Mouse (Mus musculus): ENCODE measurements around the gene H2-M10.6.

DNA sequence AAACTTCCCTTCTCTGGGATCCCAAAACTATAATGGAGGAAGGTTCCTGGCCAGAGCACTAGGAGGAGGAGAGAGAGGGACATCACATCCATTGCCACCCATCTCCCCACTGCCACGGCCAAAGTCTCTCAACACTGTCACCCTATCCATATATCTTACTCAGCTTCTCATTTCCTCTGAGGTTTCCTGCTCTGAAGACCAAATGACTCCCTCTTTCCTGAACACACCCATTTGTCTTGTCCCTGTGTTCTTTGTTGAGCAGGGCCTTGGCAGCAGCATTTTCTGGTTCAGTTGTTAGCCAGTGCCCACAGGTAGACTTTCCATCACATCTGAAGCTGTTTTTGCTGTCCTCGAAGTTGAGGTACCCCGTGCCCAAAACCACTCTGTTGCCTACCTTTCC is 46.2 kb downstream of the H2-M10.6 start:
- TF ChIP-seq ZNF384 (IDR thresholded peaks at IDR 0.05; ENCODE audit: low read depth, low read length) (no peak), CHD2 (IDR thresholded peaks at IDR 0.05; ENCODE audit: low read depth, low read length) (no peak)
